In the genomic region with DNA sequence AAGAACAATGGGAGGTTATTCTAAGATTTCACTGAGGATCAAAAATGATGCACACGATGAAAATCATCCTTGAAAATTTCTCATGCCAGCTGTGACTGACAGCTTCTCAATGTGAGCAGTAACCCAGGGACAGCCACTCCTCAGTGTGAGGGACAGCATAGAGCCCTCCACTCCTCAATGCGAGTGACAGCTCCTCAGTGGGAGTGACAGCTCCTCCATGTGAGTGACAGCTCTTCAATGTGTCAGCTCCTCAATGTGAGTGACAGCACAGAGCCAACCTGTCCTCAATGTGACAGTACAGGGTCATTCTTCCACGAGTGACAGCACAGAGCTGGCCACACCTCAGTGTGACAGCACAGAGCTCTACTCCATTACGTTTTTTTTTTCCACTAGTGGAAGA, we compare ENCODE assay signal across 34 mouse cellular contexts.
"Had no signal": no experiment of that assay in that cellular context is flagged by ENCODE, and none has a peak within 500 bp of the region (broad histone marks: within the 10 kb centered on the region; RNA-seq: fewer than 3 reads in every experiment).

No protein-coding gene starts in this region.

- H3K36me3 ChIP-seq: heart, embryonic 10.5 days; heart, embryonic 12.5 days; heart, embryonic 13.5 days; heart, embryonic 15.5 days; hindbrain, embryonic 10.5 days; hindbrain, embryonic 12.5 days; hindbrain, embryonic 13.5 days; hindbrain, embryonic 15.5 days; intestine, embryonic 15.5 days; kidney, embryonic 15.5 days had no signal

- H3K4me3 ChIP-seq: heart, embryonic 10.5 days; heart, embryonic 12.5 days; heart, embryonic 13.5 days; heart, embryonic 15.5 days; hindbrain, embryonic 10.5 days; hindbrain, embryonic 12.5 days; hindbrain, embryonic 13.5 days; hindbrain, embryonic 15.5 days; intestine, embryonic 15.5 days; kidney, embryonic 15.5 days; layer of hippocampus, adult 2 months; left cerebral cortex, adult 2 months had no signal

- H3K9me3 ChIP-seq: heart, embryonic 10.5 days; heart, embryonic 12.5 days; heart, embryonic 13.5 days; heart, embryonic 15.5 days; hindbrain, embryonic 10.5 days; hindbrain, embryonic 12.5 days; hindbrain, embryonic 13.5 days; hindbrain, embryonic 15.5 days; intestine, embryonic 15.5 days; kidney, embryonic 15.5 days had no signal

- H3K27ac ChIP-seq: heart, embryonic 10.5 days; heart, embryonic 13.5 days; heart, embryonic 15.5 days; hindbrain, embryonic 10.5 days; hindbrain, embryonic 12.5 days; hindbrain, embryonic 13.5 days; hindbrain, embryonic 14.5 days; hindbrain, embryonic 15.5 days; intestine, embryonic 15.5 days; kidney, embryonic 15.5 days; kidney, postnatal 0 days; layer of hippocampus, adult 2 months; left cerebral cortex, adult 2 months had no signal

- H3K9ac ChIP-seq: heart, embryonic 12.5 days; heart, embryonic 13.5 days; heart, embryonic 15.5 days; hindbrain, embryonic 12.5 days; hindbrain, embryonic 13.5 days; hindbrain, embryonic 14.5 days; hindbrain, embryonic 15.5 days; intestine, embryonic 15.5 days; kidney, embryonic 15.5 days had no signal

- DNase-seq: heart, postnatal 10 days; heart, postnatal 14 days; heart, postnatal 36 days; heart, postnatal 4 days; kidney, adult 11 months; kidney, adult 18-20 months; kidney, adult 2 months; kidney, adult 8-10 months; kidney, adult 9 months; kidney, postnatal 10 days; kidney, postnatal 14 days; kidney, postnatal 25 days; kidney, postnatal 36 days; kidney, postnatal 4 days; layer of hippocampus, adult 9-11 months; layer of hippocampus, postnatal 36 days had no signal

- H3K4me1 ChIP-seq: heart, embryonic 12.5 days; heart, embryonic 15.5 days; hindbrain, embryonic 12.5 days; hindbrain, embryonic 13.5 days; hindbrain, embryonic 15.5 days; intestine, embryonic 15.5 days had no signal

- ATAC-seq: inflammation-experienced regulatory T-cells, adult 6 months; intestine, embryonic 15.5 days; intestine, embryonic 16.5 days; intestine, postnatal 0 days had no signal

- H3K27me3 ChIP-seq: heart, embryonic 12.5 days; heart, embryonic 13.5 days; heart, embryonic 15.5 days; hindbrain, embryonic 12.5 days; hindbrain, embryonic 13.5 days; hindbrain, embryonic 15.5 days; intestine, embryonic 15.5 days; kidney, embryonic 15.5 days had no signal

- H3K4me2 ChIP-seq: heart, embryonic 11.5 days; heart, embryonic 12.5 days; heart, embryonic 13.5 days; heart, embryonic 15.5 days; hindbrain, embryonic 12.5 days; hindbrain, embryonic 13.5 days; hindbrain, embryonic 14.5 days; hindbrain, embryonic 15.5 days; intestine, embryonic 15.5 days; kidney, embryonic 15.5 days had no signal
